Mouse (Mus musculus) sigmoid colon, adult 10 weeks (tissue): ENCODE measurements around the gene Ear6. TPM values are rescaled to one million over a fixed set of nuclear protein-coding genes. Genes with fewer than 3 reads are reported as not detected.

ENCODE experiments used
- polyA plus RNA-seq: library from polyadenylated mRNA; stranded (reverse); fragments of 350-450 nt; fragmentation: Illumina TruSeq; extraction: RNeasy Lipid Tissue Mini Kit (QIAGEN cat#74804); gene quantifications from one replicate; pipeline ENCODE4 v1.2.3, GENCODE M21; 2014; ENCODE audit warnings: low read depth, low replicate concordance

The Ear6 gene
- not detected for polyA plus RNA-seq

GRCm38 (mm10) chr14:51853399-51853798, at the start of gene Ear6:
Gene Ear6 (plus strand): TSS chr14:51853699.

DNA sequence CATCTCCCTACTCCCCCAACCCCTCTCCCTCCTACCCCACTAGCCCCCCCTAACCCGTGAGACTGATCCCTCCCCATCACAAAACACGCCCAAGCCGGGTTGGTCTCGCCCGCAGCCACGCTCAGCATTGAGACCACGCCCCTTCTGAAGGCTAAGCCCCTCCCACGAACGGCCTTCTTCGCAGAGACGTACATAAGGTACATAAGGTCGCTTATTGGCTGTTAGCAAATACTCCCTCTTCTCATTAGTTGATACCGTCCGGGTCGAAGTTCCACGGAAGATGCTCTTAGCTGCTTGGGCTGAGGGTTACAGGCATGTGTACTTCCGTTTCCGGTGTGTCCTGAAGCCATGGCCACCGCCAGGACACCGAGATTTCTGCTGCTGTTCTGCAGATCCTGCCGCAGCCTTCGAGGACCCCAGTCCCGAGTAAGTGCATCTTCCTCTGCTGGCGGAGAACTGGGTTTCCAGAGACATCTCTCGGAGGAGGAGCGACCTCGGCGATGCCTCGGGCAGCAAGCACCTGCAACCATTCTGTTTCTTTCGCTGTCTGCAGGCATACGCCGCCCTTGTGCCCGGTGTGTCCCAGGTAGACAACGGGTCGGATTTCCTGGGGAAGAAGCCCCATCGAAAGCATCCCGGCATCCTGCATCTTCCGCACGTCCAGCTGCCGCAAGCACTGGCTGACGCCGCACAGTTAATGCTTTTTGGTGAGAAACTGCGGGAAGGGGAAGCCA, 31.3 kb downstream of the Ear6 start, which contains the start of gene Mettl17:
Gene Mettl17 (plus strand): TSS at position 245 of the 734 bp plus-strand sequence.

GRCm38 (mm10) chr14:51892191-51892939, 38.9 kb downstream of the Ear6 start, which contains the start of gene Slc39a2:
Gene Slc39a2 (plus strand): TSS chr14:51892889.

Other genes with a start within 250 kb of the Ear6 start
- not detected for gene Gm17078, start 242.4 kb upstream of the Ear6 start, polyA plus RNA-seq
- gene Gm4181, start 218.0 kb upstream of the Ear6 start, polyA plus RNA-seq = not detected
- gene Gm17079, start 158.2 kb upstream of the Ear6 start, polyA plus RNA-seq = not detected
- gene Gm5800, start 136.5 kb upstream of the Ear6 start, polyA plus RNA-seq = not detected
- 194 TPM for gene Ang4, start 80.1 kb upstream of the Ear6 start, polyA plus RNA-seq
- gene AY358078, start 53.7 kb upstream of the Ear6 start, polyA plus RNA-seq = 0.32 TPM
- 11.0 TPM for gene Mettl17, start 31.1 kb downstream of the Ear6 start, polyA plus RNA-seq
- 1.6 TPM for gene Slc39a2, start 39.2 kb downstream of the Ear6 start, polyA plus RNA-seq
- 246 TPM for gene Ndrg2, start 60.5 kb downstream of the Ear6 start, polyA plus RNA-seq
- not detected for gene Tppp2, start 64.7 kb downstream of the Ear6 start, polyA plus RNA-seq
- not detected for gene Rnase13, start 69.1 kb downstream of the Ear6 start, polyA plus RNA-seq
- 6.1 TPM for gene Arhgef40, start 131.0 kb downstream of the Ear6 start, polyA plus RNA-seq
- gene Tmem253, start 162.0 kb downstream of the Ear6 start, polyA plus RNA-seq = 3.0 TPM
- gene Zfp219, start 167.0 kb downstream of the Ear6 start, polyA plus RNA-seq = 1.7 TPM
- gene Olfr221, start 188.8 kb downstream of the Ear6 start, polyA plus RNA-seq = not detected